Mouse (Mus musculus) brain, adult 10 weeks (tissue): ENCODE data around the gene Cd300ld3. TPM values are rescaled to one million over a fixed set of nuclear protein-coding genes. Genes with fewer than 3 reads are reported as not detected.

Experiments used
- polyA plus RNA-seq: library from polyadenylated mRNA; stranded (reverse); fragments of 350-450 nt; fragmentation: Illumina TruSeq; extraction: RNeasy Lipid Tissue Mini Kit (QIAGEN cat#74804); gene quantifications from one replicate; pipeline ENCODE4 v1.2.3, GENCODE M21; 2015; ENCODE audit warnings: low read depth, low replicate concordance

Gene Cd300ld3
- 0.70 TPM for polyA plus RNA-seq

GRCm38 (mm10) chr11:115048259-115048658 lies at the start of gene Cd300ld3:
Cd300ld3 (minus strand) TSS chr11:115048409.

GRCm38 (mm10) chr11:115091362-115091901 lies 43.2 kb upstream of the Cd300ld3 start, which contains the start of gene Rab37:
Rab37 (plus strand) TSS chr11:115091431.

DNA sequence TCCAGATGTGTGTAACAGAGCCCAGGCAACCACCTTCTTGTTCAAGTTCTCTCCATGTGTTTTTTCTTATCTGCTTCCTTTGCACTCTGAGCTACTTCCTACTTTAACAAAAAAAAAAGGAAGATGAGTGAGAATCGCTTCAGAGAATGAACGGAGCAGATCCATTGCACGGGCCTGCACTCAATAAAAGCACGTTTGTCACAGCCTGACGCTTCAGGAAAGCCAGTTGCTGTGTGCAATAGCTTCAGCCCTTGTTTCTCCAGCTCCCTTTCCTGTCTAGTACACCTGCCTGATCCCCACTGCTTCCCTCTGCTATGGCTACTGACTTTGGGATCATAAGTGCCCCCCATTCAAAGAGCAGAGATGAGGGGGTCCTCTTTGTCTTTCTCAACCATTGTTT lies 13.9 kb upstream of the Cd300ld3 start, which contains the start of gene Cd300e:
Gene Cd300e, minus strand, starts transcription at position 101 of the 400 bp plus-strand sequence.

GRCm38 (mm10) chr11:115037669-115038068 lies 10.5 kb downstream of the Cd300ld3 start, which contains the start of gene Cd300ld5:
Cd300ld5 (minus strand) TSS chr11:115037769.

GRCm38 (mm10) chr11:115026912-115027311 lies 21.3 kb downstream of the Cd300ld3 start, which contains the start of gene Cd300ld4:
Cd300ld4 (minus strand) TSS chr11:115027012.

DNA sequence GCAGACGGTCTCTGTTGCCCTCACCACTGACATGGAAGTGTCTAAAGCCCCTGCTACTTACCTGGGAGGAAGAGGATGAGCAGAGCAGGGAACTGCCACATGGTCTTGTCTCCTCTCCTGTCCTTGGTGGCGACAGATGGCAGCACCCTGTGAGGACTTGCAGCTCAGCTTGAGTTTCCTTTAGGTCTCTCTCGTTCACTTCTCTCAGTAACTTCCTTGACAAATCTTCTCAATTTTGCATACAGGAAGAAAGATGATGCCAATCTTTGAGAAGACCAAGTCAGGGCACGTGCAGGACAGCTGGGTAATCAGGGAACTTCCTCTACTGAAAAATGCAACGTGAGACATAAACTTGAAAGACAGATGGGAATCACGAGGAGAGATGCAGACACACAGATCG lies 32.1 kb downstream of the Cd300ld3 start, which contains the start of gene Cd300ld2:
Gene Cd300ld2, minus strand, starts transcription at position 101 of the 400 bp plus-strand sequence.

GRCm38 (mm10) chr11:115001474-115002040 lies 46.7 kb downstream of the Cd300ld3 start, which contains the start of gene Cd300c2:
Cd300c2 (minus strand) TSS chr11:115001880.

Other genes starting within 250 kb of the Cd300ld3 start
- gene Gpr142, start 249.5 kb downstream of the Cd300ld3 start, polyA plus RNA-seq, result not detected
- 3.0 TPM for gene Gprc5c, start 197.3 kb downstream of the Cd300ld3 start, polyA plus RNA-seq
- gene Cd300a, start 158.4 kb downstream of the Cd300ld3 start, polyA plus RNA-seq, result 1.5 TPM
- gene Cd300lb, start 114.0 kb downstream of the Cd300ld3 start, polyA plus RNA-seq, result not detected
- not detected for gene Cd300c, start 79.3 kb downstream of the Cd300ld3 start, polyA plus RNA-seq
- gene Cd300ld, start 58.5 kb downstream of the Cd300ld3 start, polyA plus RNA-seq, result not detected
- gene Cd300c2, start 46.5 kb downstream of the Cd300ld3 start, polyA plus RNA-seq, result 8.6 TPM
- gene Cd300ld2, start 32.2 kb downstream of the Cd300ld3 start, polyA plus RNA-seq, result not detected
- not detected for gene Cd300ld4, start 21.4 kb downstream of the Cd300ld3 start, polyA plus RNA-seq
- gene Cd300ld5, start 10.6 kb downstream of the Cd300ld3 start, polyA plus RNA-seq, result 2.1 TPM
- gene Cd300e, start 13.8 kb upstream of the Cd300ld3 start, polyA plus RNA-seq, result not detected
- gene Rab37, start 43.0 kb upstream of the Cd300ld3 start, polyA plus RNA-seq, result 14.0 TPM
- not detected for gene Cd300lf, start 85.6 kb upstream of the Cd300ld3 start, polyA plus RNA-seq
- 53.0 TPM for gene Slc9a3r1, start 114.9 kb upstream of the Cd300ld3 start, polyA plus RNA-seq
- 8.2 TPM for gene Tmem104, start 139.1 kb upstream of the Cd300ld3 start, polyA plus RNA-seq
- gene Nat9, start 139.4 kb upstream of the Cd300ld3 start, polyA plus RNA-seq, result 35.8 TPM
- 23.0 TPM for gene Grin2c, start 218.8 kb upstream of the Cd300ld3 start, polyA plus RNA-seq
- 20.1 TPM for gene Fdxr, start 228.6 kb upstream of the Cd300ld3 start, polyA plus RNA-seq
- 19.8 TPM for gene Fads6, start 249.3 kb upstream of the Cd300ld3 start, polyA plus RNA-seq